Mouse (Mus musculus): ENCODE data around the gene Tmem176a. TPM values are rescaled to one million over a fixed set of nuclear protein-coding genes. Genes with fewer than 3 reads are reported as not detected.

Gene Tmem176a
- polyA plus RNA-seq (2014; fragmentation: Illumina TruSeq; extraction: RNeasy Lipid Tissue Mini Kit (QIAGEN cat#74804); ENCODE audit: low read depth, low replicate concordance) = 28.1 TPM

DNA sequence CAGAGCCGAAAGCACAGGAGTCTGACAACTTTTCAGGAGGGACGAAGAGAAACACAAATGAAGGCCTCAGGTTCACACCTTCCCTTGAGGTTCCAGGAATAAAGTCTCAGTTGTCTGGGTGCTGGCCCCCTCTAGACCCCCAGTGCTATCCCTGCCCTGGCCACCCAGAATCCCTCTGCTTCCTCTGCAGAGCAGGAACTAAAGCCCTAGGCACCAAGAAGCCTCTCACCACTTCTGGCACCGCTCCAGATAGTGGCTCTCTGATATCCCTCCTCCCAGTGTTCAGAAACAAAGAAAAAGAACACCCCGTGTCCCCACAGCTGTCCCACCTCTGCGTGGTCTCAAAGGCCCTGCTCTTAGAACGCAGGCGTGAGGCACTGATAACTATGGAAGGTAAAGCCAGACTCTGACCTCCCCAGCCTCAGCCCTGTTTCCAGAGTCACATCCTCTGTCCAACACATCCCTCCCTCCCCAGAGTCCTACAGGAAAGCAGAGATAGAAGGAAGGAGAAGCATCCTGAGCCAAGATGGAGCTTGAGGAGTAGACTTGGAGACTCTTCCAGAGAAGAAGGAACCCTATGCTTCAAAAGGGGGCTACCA is at the start of gene Tmem176a:
Tmem176a (plus strand) TSS at position 549 of the 599 bp plus-strand sequence.

DNA sequence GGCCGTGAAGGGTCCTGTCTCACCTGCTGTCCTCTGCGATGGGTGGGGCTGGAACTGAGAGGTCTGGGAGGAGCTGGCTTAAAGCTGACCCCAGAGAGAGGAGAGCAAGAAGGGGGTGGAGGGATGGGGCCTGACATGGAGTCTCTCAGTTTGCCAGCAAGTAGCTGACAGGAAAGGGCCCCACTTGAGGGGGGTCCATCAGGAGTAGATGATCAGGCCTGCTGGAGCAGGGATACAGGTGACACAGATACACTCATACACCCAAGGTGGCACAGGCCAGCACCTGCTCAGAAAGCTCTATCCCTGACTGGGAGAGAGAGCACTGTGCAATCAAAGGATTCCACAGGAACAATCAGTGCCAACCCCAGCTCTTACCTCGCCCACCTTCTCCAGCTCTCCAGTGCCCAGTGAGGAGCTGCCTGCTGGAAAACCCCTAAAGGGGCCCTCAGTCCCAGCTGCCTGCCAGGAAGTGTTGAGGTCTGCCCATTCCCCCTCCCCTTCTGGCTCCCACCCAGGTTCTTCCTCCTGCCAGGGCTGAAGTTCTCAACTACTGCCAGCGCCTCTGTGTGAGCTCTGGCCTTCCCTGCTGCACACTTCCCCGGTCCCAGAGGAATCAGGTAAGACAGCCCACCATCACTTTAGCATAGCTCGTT is 380 bp downstream of the Tmem176a start, which contains the start of gene Tmem176b:
Tmem176b (minus strand) TSS at position 524 of the 653 bp plus-strand sequence.

DNA sequence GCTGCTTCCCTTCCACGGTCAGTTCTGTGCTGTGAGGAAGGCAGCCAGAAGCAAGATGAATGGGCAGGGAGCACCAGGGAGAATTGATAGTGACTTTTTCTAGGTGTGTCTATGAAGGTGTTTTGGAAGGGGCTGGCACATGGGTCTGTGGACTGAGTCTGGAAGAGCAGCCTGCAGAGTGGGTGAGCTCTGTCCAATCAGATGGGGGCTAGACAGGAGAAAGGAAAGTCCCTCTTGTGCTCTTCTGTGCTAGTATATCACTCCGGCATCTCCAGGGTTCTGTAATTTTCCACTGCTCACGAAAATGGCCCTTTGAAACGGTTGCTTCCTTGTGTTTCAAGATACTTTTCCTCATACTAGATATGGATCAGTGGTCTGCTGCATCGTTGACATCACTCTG is 31.9 kb downstream of the Tmem176a start, which contains the start of gene Aoc1:
Aoc1 (plus strand) TSS at position 301 of the 400 bp plus-strand sequence.

Other genes starting within 250 kb of the Tmem176a start
- 20.4 TPM for gene Repin1, start 247.0 kb upstream of the Tmem176a start, polyA plus RNA-seq (2014; fragmentation: Illumina TruSeq; extraction: RNeasy Lipid Tissue Mini Kit (QIAGEN cat#74804); ENCODE audit: low read depth, low replicate concordance)
- not detected for gene Gm44965, start 247.0 kb upstream of the Tmem176a start, polyA plus RNA-seq (2014; fragmentation: Illumina TruSeq; extraction: RNeasy Lipid Tissue Mini Kit (QIAGEN cat#74804); ENCODE audit: low read depth, low replicate concordance)
- 8.5 TPM for gene Zfp775, start 238.9 kb upstream of the Tmem176a start, polyA plus RNA-seq (2014; fragmentation: Illumina TruSeq; extraction: RNeasy Lipid Tissue Mini Kit (QIAGEN cat#74804); ENCODE audit: low read depth, low replicate concordance)
- 0.60 TPM for gene AI854703, start 214.2 kb upstream of the Tmem176a start, polyA plus RNA-seq (2014; fragmentation: Illumina TruSeq; extraction: RNeasy Lipid Tissue Mini Kit (QIAGEN cat#74804); ENCODE audit: low read depth, low replicate concordance)
- gene Gimap8, start 193.7 kb upstream of the Tmem176a start, polyA plus RNA-seq (2014; fragmentation: Illumina TruSeq; extraction: RNeasy Lipid Tissue Mini Kit (QIAGEN cat#74804); ENCODE audit: low read depth, low replicate concordance) = 10.2 TPM
- 6.1 TPM for gene Gimap9, start 164.8 kb upstream of the Tmem176a start, polyA plus RNA-seq (2014; fragmentation: Illumina TruSeq; extraction: RNeasy Lipid Tissue Mini Kit (QIAGEN cat#74804); ENCODE audit: low read depth, low replicate concordance)
- 36.6 TPM for gene Gimap4, start 156.4 kb upstream of the Tmem176a start, polyA plus RNA-seq (2014; fragmentation: Illumina TruSeq; extraction: RNeasy Lipid Tissue Mini Kit (QIAGEN cat#74804); ENCODE audit: low read depth, low replicate concordance)
- 49.6 TPM for gene Gimap6, start 132.7 kb upstream of the Tmem176a start, polyA plus RNA-seq (2014; fragmentation: Illumina TruSeq; extraction: RNeasy Lipid Tissue Mini Kit (QIAGEN cat#74804); ENCODE audit: low read depth, low replicate concordance)
- not detected for gene Gm28053, start 122.3 kb upstream of the Tmem176a start, polyA plus RNA-seq (2014; fragmentation: Illumina TruSeq; extraction: RNeasy Lipid Tissue Mini Kit (QIAGEN cat#74804); ENCODE audit: low read depth, low replicate concordance)
- gene Gimap7, start 122.3 kb upstream of the Tmem176a start, polyA plus RNA-seq (2014; fragmentation: Illumina TruSeq; extraction: RNeasy Lipid Tissue Mini Kit (QIAGEN cat#74804); ENCODE audit: low read depth, low replicate concordance) = not detected
- gene Gimap1, start 101.9 kb upstream of the Tmem176a start, polyA plus RNA-seq (2014; fragmentation: Illumina TruSeq; extraction: RNeasy Lipid Tissue Mini Kit (QIAGEN cat#74804); ENCODE audit: low read depth, low replicate concordance) = 9.0 TPM
- gene Gimap5, start 94.7 kb upstream of the Tmem176a start, polyA plus RNA-seq (2014; fragmentation: Illumina TruSeq; extraction: RNeasy Lipid Tissue Mini Kit (QIAGEN cat#74804); ENCODE audit: low read depth, low replicate concordance) = 5.2 TPM
- gene Gimap3, start 70.1 kb upstream of the Tmem176a start, polyA plus RNA-seq (2014; fragmentation: Illumina TruSeq; extraction: RNeasy Lipid Tissue Mini Kit (QIAGEN cat#74804); ENCODE audit: low read depth, low replicate concordance) = 0.71 TPM
- 56.5 TPM for gene Tmem176b, start 577 bp downstream of the Tmem176a start, polyA plus RNA-seq (2014; fragmentation: Illumina TruSeq; extraction: RNeasy Lipid Tissue Mini Kit (QIAGEN cat#74804); ENCODE audit: low read depth, low replicate concordance)
- not detected for gene Aoc1, start 32.0 kb downstream of the Tmem176a start, polyA plus RNA-seq (2014; fragmentation: Illumina TruSeq; extraction: RNeasy Lipid Tissue Mini Kit (QIAGEN cat#74804); ENCODE audit: low read depth, low replicate concordance)
- not detected for gene 1600015I10Rik, start 89.0 kb downstream of the Tmem176a start, polyA plus RNA-seq (2014; fragmentation: Illumina TruSeq; extraction: RNeasy Lipid Tissue Mini Kit (QIAGEN cat#74804); ENCODE audit: low read depth, low replicate concordance)
- gene Doxl2, start 134.0 kb downstream of the Tmem176a start, polyA plus RNA-seq (2014; fragmentation: Illumina TruSeq; extraction: RNeasy Lipid Tissue Mini Kit (QIAGEN cat#74804); ENCODE audit: low read depth, low replicate concordance) = not detected
- not detected for gene Svs1, start 145.9 kb downstream of the Tmem176a start, polyA plus RNA-seq (2014; fragmentation: Illumina TruSeq; extraction: RNeasy Lipid Tissue Mini Kit (QIAGEN cat#74804); ENCODE audit: low read depth, low replicate concordance)
- 1.5 TPM for gene Gpnmb, start 195.6 kb downstream of the Tmem176a start, polyA plus RNA-seq (2014; fragmentation: Illumina TruSeq; extraction: RNeasy Lipid Tissue Mini Kit (QIAGEN cat#74804); ENCODE audit: low read depth, low replicate concordance)
- gene Malsu1, start 232.9 kb downstream of the Tmem176a start, polyA plus RNA-seq (2014; fragmentation: Illumina TruSeq; extraction: RNeasy Lipid Tissue Mini Kit (QIAGEN cat#74804); ENCODE audit: low read depth, low replicate concordance) = 15.8 TPM

Measured in heart, adult 10 weeks (tissue).